Mouse (Mus musculus) megakaryocyte, embryonic 14.5 days (primary cell): ENCODE results near the gene Gja4.

Source experiments
- FLI1 ChIP-seq: IDR thresholded peaks from 2 replicates; pipeline ENCODE4 v1.6.1; 2012; ENCODE audit warnings: low read length, inconsistent platforms, mixed read lengths
- GATA1 ChIP-seq: IDR thresholded peaks from 3 replicates; pipeline ENCODE4 v1.6.1; 2012; ENCODE audit warnings: mixed read lengths, low read length, inconsistent platforms, borderline replicate concordance

DNA sequence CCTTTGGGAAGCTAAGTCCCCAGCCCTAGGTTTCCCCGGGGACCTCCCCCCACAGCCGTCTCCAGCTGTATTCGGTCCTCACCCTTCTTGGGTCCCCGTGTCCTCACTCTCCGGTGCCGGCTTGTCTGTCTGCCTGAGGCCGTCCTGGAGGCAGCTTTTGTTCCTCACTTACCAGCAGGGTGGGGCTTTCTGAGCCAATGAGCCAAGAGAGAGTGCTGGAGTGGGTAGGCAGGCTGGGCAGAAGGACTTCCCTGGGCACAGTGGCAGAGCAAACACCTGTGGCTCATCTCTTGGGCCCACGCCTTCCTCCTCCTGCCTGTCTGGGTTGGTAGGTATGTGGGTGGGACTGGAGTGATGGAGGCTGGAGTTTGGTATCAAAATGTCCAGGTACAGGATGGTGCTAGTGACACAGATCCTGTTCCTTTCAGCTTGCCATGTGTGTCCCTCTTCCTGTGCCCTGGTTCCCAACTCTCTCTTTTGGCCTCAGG lies 40.2 kb upstream of the Gja4 start, which contains the start of gene Gjb4:
- TF ChIP-seq GATA1 (no peak), FLI1 (no peak)
